11 mouse cellular contexts compared by ENCODE assay signal in the genomic region with DNA sequence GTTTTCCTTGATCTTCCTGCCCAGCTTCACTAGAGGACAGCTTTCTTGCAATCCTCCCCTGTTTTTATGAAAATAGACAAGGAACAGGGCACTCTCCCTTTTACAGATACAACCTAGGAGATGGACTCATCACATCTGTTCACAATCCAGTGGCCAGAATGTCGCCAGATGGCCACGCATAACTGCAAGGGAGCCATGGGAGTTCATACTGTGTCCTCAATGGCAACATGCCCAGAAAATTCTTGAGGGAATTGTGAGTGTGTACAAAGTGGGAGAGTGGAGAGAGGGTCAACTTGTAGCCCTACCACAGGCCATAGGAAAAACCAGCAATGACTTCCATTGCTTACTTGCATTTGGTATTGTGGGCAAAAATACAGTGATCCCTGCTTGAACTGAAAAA.
A peak's percentile ranks its signal among the peaks of the same experiment; 100 is the strongest.
DNase-seq lines count a peak whose midpoint lies in the region; ATAC-seq and TF ChIP-seq lines count a peak whose summit lies in the region.
"Had no signal": no experiment of that assay in that cellular context is flagged by ENCODE, and none has a peak within 500 bp of the region (broad histone marks: within the 10 kb centered on the region; RNA-seq: fewer than 3 reads in every experiment).

No protein-coding gene starts in this region.

- H3K9me3 ChIP-seq in kidney, embryonic 16.5 days (ENCODE audit: low read length) = no peaks in the 10 kb centered on the region
- H3K9me3 ChIP-seq in heart, postnatal 0 days (replicated peaks; ENCODE audit: control insufficient read depth, low read length) = no peaks in the 10 kb centered on the region
- H3K9me3 ChIP-seq: limb, embryonic 10.5 days had no signal

- H3K27ac ChIP-seq in kidney, embryonic 16.5 days (ENCODE audit: low read length) = no peak overlapping the region
- H3K27ac ChIP-seq in heart, postnatal 0 days (ENCODE audit: low read depth) = peak overlapping the region; percentile 38; the same call in 1 of the 2 replicates
- H3K27ac ChIP-seq: limb, embryonic 10.5 days; macrophage had no signal

- TF ChIP-seq EP300 in heart, postnatal 0 days (IDR thresholded peaks at IDR 0.05; ENCODE audit: low read depth) = no peak

- no peak for ATAC-seq in kidney, embryonic 16.5 days (ENCODE audit: low FRiP score, low TSS enrichment)
- 0 out of 2 replicates have a peak, but pooled peaks have one; percentile 45 for ATAC-seq in heart, postnatal 0 days (ENCODE audit: insufficient read depth, low read depth)
- ATAC-seq: intestine, postnatal 0 days had no signal

- no peak overlapping the region for H3K9ac ChIP-seq in kidney, embryonic 16.5 days (replicated peaks; ENCODE audit: low read length)
- H3K9ac ChIP-seq in heart, postnatal 0 days (replicated peaks; ENCODE audit: low read depth, low read length) = no peak overlapping the region

- H3K4me2 ChIP-seq in kidney, embryonic 16.5 days (replicated peaks; ENCODE audit: low read depth, low read length) = no peak overlapping the region
- no peak overlapping the region for H3K4me2 ChIP-seq in heart, postnatal 0 days (ENCODE audit: low read depth, low read length)

- H3K36me3 ChIP-seq in kidney, embryonic 16.5 days (ENCODE audit: insufficient read depth, low read length) = no peaks in the 10 kb centered on the region
- H3K36me3 ChIP-seq in heart, postnatal 0 days (replicated peaks; ENCODE audit: control insufficient read depth, insufficient read depth, low read length) = no peaks in the 10 kb centered on the region
- H3K36me3 ChIP-seq: limb, embryonic 10.5 days had no signal

- WGBS in kidney, embryonic 16.5 days = 73% methylated on average over 2 of the region's 2 CpGs
- 45% methylated on average over 2 of the region's 2 CpGs for WGBS in heart, postnatal 0 days

- H3K4me3 ChIP-seq in kidney, embryonic 16.5 days (ENCODE audit: low read length) = no peak overlapping the region
- H3K4me3 ChIP-seq in heart, postnatal 0 days (ENCODE audit: low read depth, low read length) = no peak overlapping the region
- H3K4me3 ChIP-seq: limb, embryonic 10.5 days had no signal

- H3K27me3 ChIP-seq in kidney, embryonic 16.5 days (ENCODE audit: insufficient read depth, low read length) = no peaks in the 10 kb centered on the region
- H3K27me3 ChIP-seq in heart, postnatal 0 days (ENCODE audit: control insufficient read depth, insufficient read depth, low read length) = no peaks in the 10 kb centered on the region

- TF ChIP-seq CTCF in heart, postnatal 0 days (IDR thresholded peaks at IDR 0.05; ENCODE audit: low read depth) = no peak

- no peaks in the 10 kb centered on the region for H3K4me1 ChIP-seq in kidney, embryonic 16.5 days (ENCODE audit: insufficient read depth, low read length)
- peaks cover 14% of the 10 kb centered on the region; the same call in 1 of the 2 replicates for H3K4me1 ChIP-seq in heart, postnatal 0 days (ENCODE audit: control insufficient read depth, insufficient read depth)
- H3K4me1 ChIP-seq: limb, embryonic 10.5 days had no signal

- peak; percentile 26 for DNase-seq in kidney, adult 9 months
- DNase-seq in MN1 (ENCODE audit: low spot score) = peak; percentile 79
- DNase-seq in brain, adult 2 months (ENCODE audit: low read depth, low spot score) = peak; percentile 13
- peak; percentile 57 for DNase-seq in heart, postnatal 0 days (ENCODE audit: low spot score)
- no peak for DNase-seq in urinary bladder, adult 2 months (ENCODE audit: low spot score)
- DNase-seq in yolk sac, embryonic 10.5 days (ENCODE audit: low spot score) = no peak
- DNase-seq: thymus, postnatal 25 days had no signal

Comparison
In these comparisons a context has a peak if more than half of its experiments do, and no peak if none do; other contexts are left out.
1. DNase-seq: peak in kidney, adult 9 months (single experiment), MN1 (single experiment), brain, adult 2 months (single experiment) and heart, postnatal 0 days (single experiment); none in urinary bladder, adult 2 months (single experiment) and yolk sac, embryonic 10.5 days (single experiment).